In genomic region chr17:43666576-43667289, GRCm38 (mm10) we compare ENCODE assay signal across 8 mouse cellular contexts. TPM values are rescaled to one million over a fixed set of nuclear protein-coding genes. Genes with fewer than 3 reads are reported as not detected.
DNase-seq lines count a peak whose midpoint lies in the region; ATAC-seq and TF ChIP-seq lines count a peak whose summit lies in the region.

TSS of gene Slc25a27 (minus strand) at chr17:43667214.

- TF ChIP-seq POLR2A in cortical plate, adult 2 months (IDR thresholded peaks at IDR 0.05; ENCODE audit: extremely low read depth, insufficient read depth, low read length), result no peak

- peaks cover 4% of the 10 kb centered on the region; the same call in 1 of the 2 replicates for H3K4me1 ChIP-seq in cortical plate, adult 2 months (ENCODE audit: control insufficient read depth, insufficient read depth, low read length)

- peak; percentile 90 to 96 for DNase-seq in adrenal gland, adult (ENCODE audit: inconsistent age in 2 of 2, low spot score in 1 of 2)
- peak; percentile 73 for DNase-seq in gastrocnemius, postnatal 10 days
- peak; percentile 90 for DNase-seq in induced T-regulatory cell, adult 2 months (ENCODE audit: low read depth)
- peak; percentile 78 to 89 for DNase-seq in left cerebral cortex, adult 8-10 months (ENCODE audit: low spot score in 2 of 2)
- peak; percentile 93 for DNase-seq in right cerebral cortex, adult 18-20 months
- DNase-seq in urinary bladder, adult 2 months (ENCODE audit: low spot score), result peak; percentile 78

- H3K27ac ChIP-seq in cortical plate, adult 2 months (ENCODE audit: insufficient read depth, low read length), result peak within 1 kb of the TSS; percentile 72

- TF ChIP-seq CTCF in cortical plate, adult 2 months (IDR thresholded peaks at IDR 0.05; ENCODE audit: extremely low read depth, insufficient read depth, low read length), result no peak

- ATAC-seq in megakaryocyte, adult 5-6 weeks (ENCODE audit: poor library complexity, severe bottlenecking), result peak; percentile 99

- H3K4me3 ChIP-seq in cortical plate, adult 2 months (ENCODE audit: insufficient read depth, low read length), result peak within 1 kb of the TSS; percentile 94

RNA-seq across cellular contexts. Expression of gene Slc25a27, which starts in this region (rescaled TPM):
- 51.5 and 58.2 TPM in 2 replicates for polyA plus RNA-seq in cortical plate, adult 2 months (2012; rRNA removed)
- 1 to 10 TPM; 3.0 to 4.4 TPM for total RNA-seq in gastrocnemius, postnatal 10 days (2021)
- total RNA-seq in left cerebral cortex, adult 8-10 months (2022), result 10 to 100 TPM; 37.9 to 43.8 (median 39.7) TPM
- 1.6 and 2.1 TPM in 2 replicates for total RNA-seq in megakaryocyte, adult 5-6 weeks (2015)
- 2.0 and 2.2 TPM in 2 replicates for total RNA-seq in megakaryocyte, adult 5-6 weeks (2017)
- 11.2 and 12.3 TPM in 2 replicates for polyA plus RNA-seq in urinary bladder, adult 2 months (2012; rRNA removed)

Comparison
In these comparisons a context has a peak if more than half of its experiments do, and no peak if none do; other contexts are left out.
1. Peak in every context shown above with its lines: DNase-seq, ATAC-seq, H3K4me3 ChIP-seq and H3K27ac ChIP-seq.
2. RNA of gene Slc25a27 (total RNA-seq): 37.9 to 43.8 TPM in left cerebral cortex, adult 8-10 months; 3.0 to 4.4 TPM in gastrocnemius, postnatal 10 days and 1.6 to 2.2 TPM in megakaryocyte, adult 5-6 weeks; every median in the first group is over 4 times any median in the second.